Mouse (Mus musculus) kidney, postnatal 14 days (tissue): Measurements from ENCODE around the gene Slc41a2.

Experiments
- DNase-seq: peaks from one replicate; pipeline ENCODE4 v3.0.0; 2022; ENCODE audit warnings: mixed read lengths

Slc41a2 gene

GRCm38 (mm10) chr10:83220217-83220616, 117.5 kb downstream of the Slc41a2 start:
- no peak for DNase-seq

- DNase-seq: peak; percentile 58
Measured at GRCm38 (mm10) chr10:83219729-83220128, 118.0 kb downstream of the Slc41a2 start.

- no peak for DNase-seq
Measured at GRCm38 (mm10) chr10:83218778-83219177, 118.9 kb downstream of the Slc41a2 start.

GRCm38 (mm10) chr10:83217256-83217655, 120.4 kb downstream of the Slc41a2 start:
- no peak for DNase-seq

GRCm38 (mm10) chr10:83215559-83215958, 122.1 kb downstream of the Slc41a2 start:
- no peak for DNase-seq

- DNase-seq: no peak
Measured at GRCm38 (mm10) chr10:83212618-83213017, 125.1 kb downstream of the Slc41a2 start.

- no peak for DNase-seq
Measured at GRCm38 (mm10) chr10:83210968-83211583, 126.6 kb downstream of the Slc41a2 start.

GRCm38 (mm10) chr10:83210122-83210521, 127.6 kb downstream of the Slc41a2 start:
- DNase-seq: no peak

GRCm38 (mm10) chr10:83209388-83209787, 128.3 kb downstream of the Slc41a2 start:
- DNase-seq: no peak

GRCm38 (mm10) chr10:83208436-83208835, 129.2 kb downstream of the Slc41a2 start:
- no peak for DNase-seq

- no peak for DNase-seq
Measured at GRCm38 (mm10) chr10:83202906-83203702, 134.6 kb downstream of the Slc41a2 start.

- no peak for DNase-seq
Measured at GRCm38 (mm10) chr10:83201525-83201924, 136.2 kb downstream of the Slc41a2 start.

- DNase-seq: no peak
Measured at GRCm38 (mm10) chr10:83199290-83199689, 138.4 kb downstream of the Slc41a2 start.

- DNase-seq: no peak
Measured at GRCm38 (mm10) chr10:83198692-83199091, 139.0 kb downstream of the Slc41a2 start.

- DNase-seq: peak; percentile 83
Measured at GRCm38 (mm10) chr10:83197690-83198336, 139.9 kb downstream of the Slc41a2 start.

- no peak for DNase-seq
Measured at GRCm38 (mm10) chr10:83191982-83192381, 145.7 kb downstream of the Slc41a2 start.

- DNase-seq: peak; percentile 34
Measured at GRCm38 (mm10) chr10:83191476-83191875, 146.2 kb downstream of the Slc41a2 start.

- DNase-seq: no peak
Measured at GRCm38 (mm10) chr10:83189071-83189470, 148.6 kb downstream of the Slc41a2 start.

GRCm38 (mm10) chr10:83186984-83187383, 150.7 kb downstream of the Slc41a2 start:
- no peak for DNase-seq

- no peak for DNase-seq
Measured at GRCm38 (mm10) chr10:83186167-83186566, 151.5 kb downstream of the Slc41a2 start.

- DNase-seq: peak; percentile 58
Measured at GRCm38 (mm10) chr10:83185121-83185520, 152.6 kb downstream of the Slc41a2 start.

GRCm38 (mm10) chr10:83184480-83185069, 153.1 kb downstream of the Slc41a2 start:
- peak; percentile 55 for DNase-seq
